Mouse (Mus musculus) midbrain, postnatal 0 days (tissue): ENCODE results near the gene Gps2. TPM values are rescaled to one million over a fixed set of nuclear protein-coding genes. Genes with fewer than 3 reads are reported as not detected.

ENCODE experiments used
- ATAC-seq: fragments of 200-750 bp; cut with Nextera tagmentation; 2 replicates; pipeline ENCODE4 v1.8.0; 2017; ENCODE audit warnings: moderate number of reproducible peaks, mild to moderate bottlenecking, moderate TSS enrichment, moderate library complexity; ENCODE audit not compliant: low FRiP score
- DNase-seq: peaks from one replicate; pipeline ENCODE4 v3.0.0-alpha.2; 2015; ENCODE audit warnings: low spot score
- H3K27ac ChIP-seq: fragments of 300-500 bp; sonication (generic); 2 replicates; pipeline ENCODE4 v1.5.1; 2014; ENCODE audit warnings: low read depth, mild to moderate bottlenecking, low read length, mixed read lengths
- H3K27me3 ChIP-seq: fragments of 300-500 bp; sonication (generic); 2 replicates; pipeline ENCODE4 v1.6.1; 2014; ENCODE audit warnings: low read length, control low read depth, mixed read lengths; ENCODE audit not compliant: insufficient read depth
- H3K36me3 ChIP-seq: fragments of 300-500 bp; sonication (generic); 2 replicates; pipeline ENCODE4 v1.6.1; 2014; ENCODE audit warnings: low read length, control low read depth, mixed read lengths; ENCODE audit not compliant: insufficient read depth
- H3K4me1 ChIP-seq: fragments of 300-500 bp; sonication (generic); 2 replicates; pipeline ENCODE4 v1.6.1; 2014; ENCODE audit warnings: mild to moderate bottlenecking, control low read depth, antibody characterized with exemption, low read length, mixed read lengths; ENCODE audit not compliant: insufficient read depth
- H3K4me2 ChIP-seq: fragments of 300-500 bp; sonication (generic); 2 replicates; pipeline ENCODE4 v1.6.1; 2014; ENCODE audit warnings: low read depth, mild to moderate bottlenecking, low read length, mixed read lengths; ENCODE audit not compliant: poor library complexity, severe bottlenecking
- H3K4me3 ChIP-seq: fragments of 300-500 bp; sonication (generic); 2 replicates; pipeline ENCODE4 v1.5.1; 2014; ENCODE audit warnings: low read depth, mild to moderate bottlenecking, low read length, moderate library complexity
- H3K9ac ChIP-seq: fragments of 300-500 bp; sonication (generic); replicated peaks from 2 replicates; pipeline ENCODE4 v1.6.1; 2014; ENCODE audit warnings: mild to moderate bottlenecking, low read length, moderate library complexity, mixed read lengths; ENCODE audit not compliant: poor library complexity, severe bottlenecking
- H3K9me3 ChIP-seq: fragments of 300-500 bp; sonication (generic); 2 replicates; pipeline ENCODE4 v1.6.1; 2016; ENCODE audit warnings: low read length, control low read depth
- CTCF ChIP-seq: IDR thresholded peaks from 2 replicates; pipeline ENCODE4 v1.5.1; 2016; ENCODE audit warnings: antibody characterized with exemption, mild to moderate bottlenecking
- WGBS: fragments of 180-500 bp; shearing (Covaris S2); extraction: QIAGEN DNeasy Blood & Tissue Kit; methylation state at CpG from one replicate; pipeline ENCODE4 v1.1.7; 2014; 5-methylcytosine and 5-hydroxymethylcytosine counted together
- polyA plus RNA-seq: library from polyadenylated mRNA; unstranded; fragments of >200 nt; fragmentation: Nextera tagmentation; extraction: Ambion mirVana; gene quantifications from 2 replicates; pipeline ENCODE4 v1.2.1, GENCODE M21; 2015
- total RNA-seq: library from RNA; depleted of rRNA; stranded (reverse); fragments of >200 nt; gene quantifications from 2 replicates; pipeline ENCODE4 v1.2.3, GENCODE M21; 2014

Gps2 gene
- total and polyA plus RNA-seq, 2 experiments from 2014 or later, result 47.6 to 60.3 TPM

- H3K9ac ChIP-seq, result no peak overlapping the region
- no peak overlapping the region for H3K4me2 ChIP-seq
- peaks cover 3% of the 10 kb centered on the region; the same call in 1 of the 2 replicates for H3K27me3 ChIP-seq
- H3K27ac ChIP-seq, result no peak overlapping the region
- no peak for DNase-seq
- no peak for ATAC-seq
- no peaks in the 10 kb centered on the region for H3K36me3 ChIP-seq
- no peak for TF ChIP-seq CTCF
- WGBS, result 21% methylated on average over 9 of the region's 9 CpGs
- H3K9me3 ChIP-seq, result no peaks in the 10 kb centered on the region
- H3K4me1 ChIP-seq, result no peaks in the 10 kb centered on the region
- H3K4me3 ChIP-seq, result no peak overlapping the region
Measured at GRCm38 (mm10) chr11:69938401-69938979, 24.8 kb downstream of the Gps2 start.

DNA sequence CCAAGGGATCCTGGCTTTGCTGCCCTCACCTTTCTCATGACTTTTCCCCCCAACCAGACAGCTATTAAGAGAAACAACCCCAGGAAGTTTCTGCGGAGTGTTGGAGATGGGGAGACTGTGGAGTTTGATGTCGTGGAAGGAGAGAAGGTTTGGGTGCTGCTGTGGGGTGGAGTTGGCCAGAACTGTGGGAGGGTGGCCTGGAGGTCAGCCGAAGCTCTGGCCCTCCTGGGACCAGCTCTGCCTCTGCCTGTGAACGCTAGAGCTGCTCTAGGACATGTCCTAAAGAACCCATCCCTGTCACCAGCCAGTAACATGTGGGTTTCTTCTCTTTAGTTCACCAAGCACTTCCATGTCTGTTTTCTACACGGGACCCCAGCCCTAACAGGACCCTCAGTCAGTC is 25.5 kb downstream of the Gps2 start:
- no peak for DNase-seq
- ATAC-seq, result no peak
- H3K27ac ChIP-seq, result no peak overlapping the region
- no peak overlapping the region for H3K4me2 ChIP-seq
- 74% methylated on average over 5 of the region's 5 CpGs for WGBS
- H3K36me3 ChIP-seq, result no peaks in the 10 kb centered on the region
- H3K4me3 ChIP-seq, result no peak overlapping the region
- H3K9ac ChIP-seq, result no peak overlapping the region
- no peaks in the 10 kb centered on the region for H3K4me1 ChIP-seq
- peaks cover 3% of the 10 kb centered on the region; the same call in 1 of the 2 replicates for H3K27me3 ChIP-seq
- no peak for TF ChIP-seq CTCF
- no peaks in the 10 kb centered on the region for H3K9me3 ChIP-seq

- H3K9me3 ChIP-seq, result no peaks in the 10 kb centered on the region
- H3K36me3 ChIP-seq, result no peaks in the 10 kb centered on the region
- no peaks in the 10 kb centered on the region for H3K4me1 ChIP-seq
- H3K4me2 ChIP-seq, result no peak overlapping the region
- H3K4me3 ChIP-seq, result no peak overlapping the region
- ATAC-seq (no peak), DNase-seq (no peak)
- H3K9ac ChIP-seq, result no peak overlapping the region
- 95% methylated on average over 17 of the region's 17 CpGs for WGBS
- H3K27ac ChIP-seq, result no peak overlapping the region
- no peak for TF ChIP-seq CTCF
- peaks cover 3% of the 10 kb centered on the region; the same call in 1 of the 2 replicates for H3K27me3 ChIP-seq
Measured at GRCm38 (mm10) chr11:69939731-69940130, 26.0 kb downstream of the Gps2 start.

DNA sequence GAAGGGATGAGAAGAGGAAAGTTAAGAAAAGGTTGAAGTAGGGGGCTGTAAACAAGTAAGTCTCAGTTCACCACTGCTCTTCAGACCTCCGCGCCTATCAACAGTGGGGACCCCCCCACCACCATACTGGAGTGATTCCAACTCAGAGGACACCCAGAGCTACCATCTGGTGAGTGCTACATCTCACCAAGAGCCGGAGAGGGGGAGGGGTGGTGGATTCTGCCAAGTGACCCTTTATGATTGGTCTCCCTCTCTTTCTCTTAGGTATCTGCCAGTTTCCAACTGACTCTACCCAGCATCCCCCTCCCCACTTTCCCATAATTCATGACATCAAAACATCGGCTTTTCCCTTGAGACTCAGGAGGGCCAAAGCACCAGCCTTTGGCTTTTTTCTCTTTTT is 27.3 kb downstream of the Gps2 start:
- TF ChIP-seq CTCF, result no peak
- WGBS, result 86% methylated on average over 4 of the region's 4 CpGs
- Histone ChIP-seq H3K27me3 (peaks cover 3% of the 10 kb centered on the region; the same call in 1 of the 2 replicates), H3K9ac (no peak overlapping the region), H3K9me3 (no peaks in the 10 kb centered on the region), H3K4me2 (no peak overlapping the region), H3K27ac (no peak overlapping the region), H3K4me3 (no peak overlapping the region), H3K4me1 (no peaks in the 10 kb centered on the region), H3K36me3 (no peaks in the 10 kb centered on the region)
- peak; percentile 64 for DNase-seq
- no peak for ATAC-seq

DNA sequence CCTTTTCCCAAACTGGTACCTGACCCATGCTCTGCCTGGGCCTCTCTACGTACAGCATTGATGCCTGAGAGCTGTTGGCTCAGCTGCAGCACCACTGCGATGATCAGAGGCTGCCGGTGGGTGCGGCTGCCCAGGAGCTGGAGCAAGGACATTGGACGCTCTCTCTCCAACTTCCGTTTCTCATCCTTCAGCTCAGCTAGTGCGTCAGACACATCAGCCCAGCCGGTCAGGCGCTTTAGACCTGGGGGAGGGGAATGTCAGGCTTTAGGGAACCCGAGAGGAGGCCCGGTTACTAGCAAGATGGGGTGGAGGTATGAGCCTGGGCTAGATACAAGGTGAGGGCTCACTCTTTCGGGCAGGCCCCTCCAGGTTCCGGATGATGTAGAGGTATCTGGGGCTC is 31.5 kb downstream of the Gps2 start:
- no peak overlapping the region for H3K4me3 ChIP-seq
- no peaks in the 10 kb centered on the region for H3K36me3 ChIP-seq
- H3K27ac ChIP-seq, result no peak overlapping the region
- no peaks in the 10 kb centered on the region for H3K9me3 ChIP-seq
- no peaks in the 10 kb centered on the region for H3K4me1 ChIP-seq
- TF ChIP-seq CTCF, result no peak
- H3K4me2 ChIP-seq, result no peak overlapping the region
- H3K9ac ChIP-seq, result no peak overlapping the region
- DNase-seq (no peak), ATAC-seq (no peak)
- WGBS, result 83% methylated on average over 13 of the region's 13 CpGs
- peaks cover 15% of the 10 kb centered on the region; the same call in 1 of the 2 replicates for H3K27me3 ChIP-seq

DNA sequence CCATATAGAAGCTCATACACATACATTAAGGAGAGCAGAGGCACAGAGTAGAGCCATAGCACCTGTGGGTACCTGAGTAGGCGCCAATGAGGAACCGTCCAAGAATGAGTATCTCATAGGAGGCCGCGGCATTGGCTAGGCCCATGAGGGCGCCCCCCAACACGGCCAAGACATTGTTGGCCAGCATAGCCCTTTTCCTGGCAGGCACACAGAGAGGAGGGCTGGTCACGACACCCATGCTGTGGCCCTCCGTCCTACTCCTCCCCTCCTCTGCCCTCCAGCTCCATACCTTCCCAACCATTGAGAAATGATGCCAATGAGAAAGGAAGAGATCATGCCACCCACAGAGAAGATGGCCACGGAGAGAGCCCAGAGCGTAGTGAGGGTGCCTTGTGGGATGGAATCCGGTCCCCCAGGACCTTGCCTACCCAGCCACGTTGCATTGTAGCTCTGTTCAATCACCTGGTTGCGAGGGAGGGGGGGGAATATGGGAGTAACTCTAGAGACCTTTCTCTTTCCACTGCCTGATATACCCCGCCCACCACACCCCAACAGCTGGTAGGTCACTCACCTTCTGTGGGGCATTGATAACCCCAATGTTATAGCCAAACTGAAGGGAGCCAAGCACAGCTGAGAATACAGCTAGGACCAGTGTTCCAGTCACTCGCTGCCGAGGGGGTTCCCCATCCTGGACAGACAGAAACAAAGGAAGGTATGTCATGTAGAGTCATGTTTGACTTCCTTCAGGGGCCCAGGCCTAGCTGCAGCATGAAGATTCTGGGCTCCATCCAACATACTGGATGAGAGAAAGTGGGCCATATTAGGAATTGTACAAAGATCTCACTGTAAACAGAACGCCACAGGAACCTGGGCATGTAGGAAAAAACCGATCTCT is 32.6 kb downstream of the Gps2 start:
- 95% methylated on average over 18 of the region's 18 CpGs for WGBS
- peaks cover 15% of the 10 kb centered on the region; the same call in 1 of the 2 replicates for H3K27me3 ChIP-seq
- no peak for DNase-seq
- H3K9me3 ChIP-seq, result no peaks in the 10 kb centered on the region
- no peak overlapping the region for H3K9ac ChIP-seq
- no peaks in the 10 kb centered on the region for H3K36me3 ChIP-seq
- TF ChIP-seq CTCF, result no peak
- ATAC-seq, result no peak
- no peak overlapping the region for H3K4me3 ChIP-seq
- H3K27ac ChIP-seq, result no peak overlapping the region
- no peaks in the 10 kb centered on the region for H3K4me1 ChIP-seq
- H3K4me2 ChIP-seq, result no peak overlapping the region
